Mouse (Mus musculus) midbrain, embryonic 13.5 days (tissue): ENCODE measurements around the gene Map7d1. TPM values are rescaled to one million over a fixed set of nuclear protein-coding genes. Genes with fewer than 3 reads are reported as not detected.
"Not testable (repeated sequence)": the region's sequence is repeated elsewhere in the genome, so short reads cannot be mapped to it uniquely, and the experiment has no call there.

ENCODE experiments used
- ATAC-seq: fragments of 200-750 bp; cut with Nextera tagmentation; 2 replicates; pipeline ENCODE4 v1.8.0; 2017; ENCODE audit warnings: mild to moderate bottlenecking, moderate TSS enrichment, moderate library complexity
- H3K27ac ChIP-seq: fragments of 300-500 bp; sonication (generic); 2 replicates; pipeline ENCODE4 v1.5.1; 2015; ENCODE audit warnings: inconsistent platforms, mild to moderate bottlenecking, moderate library complexity
- H3K27me3 ChIP-seq: fragments of 300-500 bp; sonication (generic); 2 replicates; pipeline ENCODE4 v1.6.1; 2015; ENCODE audit warnings: mild to moderate bottlenecking, inconsistent platforms
- H3K36me3 ChIP-seq: fragments of 300-500 bp; sonication (generic); 2 replicates; pipeline ENCODE4 v1.6.1; 2015; ENCODE audit warnings: mild to moderate bottlenecking, inconsistent platforms
- H3K4me1 ChIP-seq: fragments of 300-500 bp; sonication (generic); replicated peaks from 2 replicates; pipeline ENCODE4 v1.6.1; 2015; ENCODE audit warnings: inconsistent platforms
- H3K4me2 ChIP-seq: fragments of 300-500 bp; sonication (generic); replicated peaks from 2 replicates; pipeline ENCODE4 v1.6.1; 2015; ENCODE audit warnings: moderate library complexity, mild to moderate bottlenecking, inconsistent platforms
- H3K4me3 ChIP-seq: fragments of 300-500 bp; sonication (generic); replicated peaks from 2 replicates; pipeline ENCODE4 v1.5.1; 2015; ENCODE audit warnings: mild to moderate bottlenecking, inconsistent platforms
- H3K9ac ChIP-seq: fragments of 300-500 bp; sonication (generic); replicated peaks from 2 replicates; pipeline ENCODE4 v1.6.1; 2015; ENCODE audit warnings: mild to moderate bottlenecking, inconsistent platforms
- H3K9me3 ChIP-seq: fragments of 300-500 bp; sonication (generic); 2 replicates; pipeline ENCODE4 v1.6.1; 2016; ENCODE audit warnings: mild to moderate bottlenecking, inconsistent platforms
- WGBS: fragments of 180-500 bp; shearing (Covaris S2); methylation state at CpG from one replicate; pipeline ENCODE4 v1.1.7; 2015; 5-methylcytosine and 5-hydroxymethylcytosine counted together
- polyA plus RNA-seq: library from polyadenylated mRNA; unstranded; fragments of >200 nt; fragmentation: Nextera tagmentation; extraction: Ambion mirVana; gene quantifications from 2 replicates; pipeline ENCODE4 v1.2.1, GENCODE M21; 2015

The Map7d1 gene
- polyA plus RNA-seq, 1 experiment from 2014 or later: 89.5 TPM

- H3K4me1 ChIP-seq: peaks cover 5% of the 10 kb centered on the region; the same call in 1 of the 2 replicates
- peaks cover 99% of the 10 kb centered on the region for H3K36me3 ChIP-seq
- 56% methylated on average over 56 of the region's 63 CpGs for WGBS
- H3K27me3 ChIP-seq: no peaks in the 10 kb centered on the region
- no peak overlapping the region for H3K27ac ChIP-seq
- ATAC-seq: peak; percentile 31; the same call in 1 of the 2 replicates
- no peak overlapping the region for H3K4me2 ChIP-seq
- H3K9me3 ChIP-seq: no peaks in the 10 kb centered on the region
- no peak overlapping the region for H3K4me3 ChIP-seq
- no peak overlapping the region for H3K9ac ChIP-seq
Measured at GRCm38 (mm10) chr4:126236467-126237280, 19.5 kb downstream of the Map7d1 start.

DNA sequence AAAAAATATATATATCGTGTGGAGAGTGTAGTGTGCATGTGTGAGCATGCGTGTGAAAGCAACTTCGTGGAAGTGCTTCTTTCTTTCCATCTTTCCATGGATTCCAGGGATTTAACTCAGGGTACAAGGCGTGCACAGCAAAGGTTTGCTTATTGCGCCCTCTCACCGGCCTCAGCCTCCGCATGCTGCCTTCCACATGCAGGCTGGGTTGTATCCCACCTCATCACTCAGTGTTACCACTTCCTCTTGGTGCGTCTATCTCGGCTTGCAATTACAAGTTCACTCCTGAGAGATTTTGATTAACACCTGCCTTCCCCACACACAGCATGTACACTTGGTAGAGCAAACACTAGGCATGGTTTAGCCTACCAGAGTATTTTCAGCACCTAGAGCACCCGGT, 21.0 kb downstream of the Map7d1 start:
- peaks cover 100% of the 10 kb centered on the region for H3K36me3 ChIP-seq
- 96% methylated on average over 10 of the region's 10 CpGs for whole genome bisulfite sequencing
- no peak overlapping the region for H3K9ac ChIP-seq
- H3K27me3 ChIP-seq: no peaks in the 10 kb centered on the region
- H3K27ac ChIP-seq: no peak overlapping the region
- no peak for ATAC-seq
- H3K9me3 ChIP-seq: no peaks in the 10 kb centered on the region
- H3K4me1 ChIP-seq: peaks cover 5% of the 10 kb centered on the region; the same call in 1 of the 2 replicates
- no peak overlapping the region for H3K4me2 ChIP-seq
- H3K4me3 ChIP-seq: no peak overlapping the region

DNA sequence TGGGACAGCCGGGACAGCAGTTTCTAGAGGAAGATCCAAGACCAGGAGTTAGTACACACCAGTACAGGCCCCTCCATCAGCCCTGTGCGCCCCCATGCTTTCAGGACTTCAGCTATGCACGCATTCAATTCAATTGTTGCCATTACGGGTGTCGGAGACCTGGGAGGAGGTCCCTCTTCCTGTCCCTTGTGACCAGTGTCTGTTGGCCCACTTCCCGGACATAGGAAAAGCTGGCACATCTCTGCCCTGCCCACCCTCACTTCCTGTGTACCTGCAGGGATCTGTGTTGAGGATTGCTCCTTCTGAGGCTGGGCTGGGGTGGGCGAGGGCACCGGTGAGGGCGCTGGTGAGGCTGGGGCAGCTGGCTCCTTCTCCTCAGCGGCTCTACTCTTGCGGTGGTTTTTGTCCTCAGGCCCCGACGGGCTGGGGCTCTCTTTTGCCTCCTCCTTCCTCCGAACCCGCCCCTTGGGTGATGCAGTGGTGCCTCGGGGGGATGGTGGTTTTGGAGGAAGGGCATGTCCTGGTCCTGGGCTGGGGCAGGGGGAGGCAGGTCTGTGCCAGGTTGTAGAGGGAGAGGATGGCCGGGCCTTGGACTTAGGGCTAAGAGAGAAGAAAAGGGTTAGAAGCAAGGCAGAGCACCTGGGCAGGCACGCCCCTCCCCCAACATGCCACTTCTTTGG, 21.5 kb downstream of the Map7d1 start:
- ATAC-seq: no peak

DNA sequence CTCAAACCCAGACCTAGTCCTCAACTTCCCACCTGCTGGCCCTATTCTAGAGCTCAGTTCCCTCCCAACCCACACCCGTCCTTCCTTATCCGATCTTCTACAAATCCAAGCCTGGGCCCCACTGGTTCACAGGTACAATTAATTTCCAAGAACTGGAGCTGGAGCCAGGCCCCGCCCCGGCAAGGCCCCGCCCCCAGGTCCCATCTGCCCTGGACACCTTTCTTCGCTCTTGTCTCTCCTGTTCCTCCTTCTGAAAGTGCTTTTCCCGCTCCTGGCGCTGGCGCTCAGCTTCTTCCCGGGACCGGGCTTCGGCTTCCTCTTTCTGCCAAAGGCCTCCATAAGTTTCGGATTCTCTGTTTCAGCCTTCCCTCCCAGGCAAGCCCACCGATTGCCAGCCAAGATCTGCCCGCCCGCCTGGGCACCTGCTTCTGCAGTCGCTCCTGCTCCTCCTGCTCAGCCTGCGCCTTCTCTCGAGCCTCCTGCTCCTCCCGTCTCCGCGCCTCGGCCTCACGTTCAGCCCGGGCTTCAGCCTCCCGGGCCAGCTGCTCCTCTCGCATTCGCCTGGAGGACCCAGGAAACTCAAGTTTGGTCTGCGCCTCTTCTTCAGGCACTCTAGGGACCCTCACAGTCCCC, 22.4 kb downstream of the Map7d1 start:
- Histone ChIP-seq H3K4me1 (peaks cover 5% of the 10 kb centered on the region; the same call in 1 of the 2 replicates), H3K27me3 (no peaks in the 10 kb centered on the region), H3K9ac (no peak overlapping the region), H3K36me3 (peaks cover 91% of the 10 kb centered on the region), H3K4me2 (no peak overlapping the region), H3K27ac (no peak overlapping the region), H3K4me3 (no peak overlapping the region), H3K9me3 (no peaks in the 10 kb centered on the region)
- WGBS: 90% methylated on average over 29 of the region's 29 CpGs
- ATAC-seq: no peak

More for the DNA sequence above, 21.5 kb downstream of the Map7d1 start:
- Histone ChIP-seq H3K27ac (no peak overlapping the region), H3K4me3 (no peak overlapping the region), H3K27me3 (no peaks in the 10 kb centered on the region), H3K9me3 (no peaks in the 10 kb centered on the region), H3K9ac (no peak overlapping the region), H3K4me1 (peaks cover 5% of the 10 kb centered on the region; the same call in 1 of the 2 replicates), H3K4me2 (no peak overlapping the region), H3K36me3 (peaks cover 99% of the 10 kb centered on the region)
- WGBS: 86% methylated on average over 18 of the region's 18 CpGs

DNA sequence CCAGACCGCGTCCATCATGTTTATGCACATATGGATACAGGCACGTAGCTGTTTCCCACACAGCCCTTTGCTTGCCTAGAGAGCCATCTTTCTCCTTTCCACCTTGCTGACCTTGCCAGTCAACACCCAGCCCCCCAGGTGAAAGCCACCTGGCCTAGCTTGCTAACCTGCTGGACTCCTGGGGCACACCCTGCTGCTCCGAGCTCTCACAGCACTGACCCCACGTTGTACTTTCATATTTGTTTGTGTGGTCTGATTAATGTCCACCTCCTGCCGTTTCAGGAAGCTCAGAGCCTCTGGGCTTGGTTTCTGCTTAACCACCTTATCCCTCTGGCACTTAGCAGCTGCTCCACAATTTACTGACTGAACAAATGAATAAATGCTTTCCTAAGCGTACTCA, 26.2 kb downstream of the Map7d1 start:
- WGBS: 75% methylated on average over 7 of the region's 7 CpGs
- no peaks in the 10 kb centered on the region for H3K9me3 ChIP-seq
- no peak overlapping the region for H3K9ac ChIP-seq
- H3K27me3 ChIP-seq: no peaks in the 10 kb centered on the region
- no peak overlapping the region for H3K27ac ChIP-seq
- no peak overlapping the region for H3K4me2 ChIP-seq
- peaks cover 6% of the 10 kb centered on the region for H3K4me1 ChIP-seq
- H3K4me3 ChIP-seq: no peak overlapping the region
- no peak for ATAC-seq
- H3K36me3 ChIP-seq: peaks cover 52% of the 10 kb centered on the region

DNA sequence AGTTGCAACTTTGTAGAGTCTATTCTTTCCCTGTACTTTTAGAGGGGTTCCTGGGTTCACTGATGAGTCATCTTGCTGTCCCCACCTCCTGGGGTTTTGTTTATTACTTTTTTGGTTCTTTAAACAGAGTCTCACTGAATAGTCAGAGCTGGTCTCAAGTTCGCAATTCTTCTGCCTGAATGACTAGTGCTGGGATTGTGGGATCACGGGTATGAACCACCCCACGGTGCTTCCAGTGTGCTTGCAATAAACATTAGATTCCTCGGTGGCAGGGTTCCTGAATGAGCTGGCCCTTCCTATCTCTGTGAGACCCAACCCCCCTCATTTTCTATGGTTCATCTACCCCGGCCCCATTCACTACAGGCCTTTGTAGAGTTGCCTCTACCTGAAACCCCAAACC, 28.0 kb downstream of the Map7d1 start:
- Histone ChIP-seq H3K36me3 (peaks cover 34% of the 10 kb centered on the region), H3K4me3 (no peak overlapping the region), H3K9me3 (no peaks in the 10 kb centered on the region), H3K4me1 (peaks cover 6% of the 10 kb centered on the region), H3K27ac (no peak overlapping the region), H3K9ac (no peak overlapping the region), H3K27me3 (no peaks in the 10 kb centered on the region), H3K4me2 (no peak overlapping the region)
- ATAC-seq: no peak
- 20% methylated on average over 5 of the region's 5 CpGs for WGBS

DNA sequence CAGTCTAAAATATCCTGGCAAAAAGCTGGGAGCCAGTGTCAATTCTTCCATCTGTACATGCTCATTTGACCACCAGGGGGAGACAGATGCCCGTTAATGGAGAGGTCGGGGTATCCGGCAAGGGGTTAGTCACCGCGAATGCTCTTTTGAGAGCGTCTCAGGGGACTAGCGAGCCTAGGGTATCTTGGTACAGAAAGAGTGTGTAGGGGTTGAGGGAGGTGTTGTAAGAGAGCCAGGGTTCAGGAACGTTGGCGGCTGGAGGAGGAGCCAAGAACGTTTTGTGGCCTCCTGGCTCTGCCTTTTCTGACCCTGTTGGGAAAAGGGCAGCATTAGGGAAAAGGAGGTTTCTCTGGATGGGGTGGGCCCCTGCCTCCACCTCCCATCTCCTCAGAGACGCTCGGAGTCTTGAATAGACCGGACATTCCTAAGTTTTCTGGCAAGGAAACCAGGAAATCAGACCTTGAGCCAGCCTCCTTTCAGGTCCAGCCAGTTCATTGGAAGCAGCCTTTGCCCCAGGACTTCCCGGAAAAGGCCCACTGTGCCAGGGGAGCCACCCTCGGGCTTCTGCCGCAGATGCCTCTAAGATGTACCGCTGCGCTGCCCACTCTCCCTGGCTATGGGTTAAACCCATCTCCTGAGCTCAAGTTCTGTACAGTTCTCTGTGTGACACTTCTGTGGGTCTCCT, 28.9 kb downstream of the Map7d1 start:
- H3K27ac ChIP-seq: no peak overlapping the region
- H3K27me3 ChIP-seq: no peaks in the 10 kb centered on the region
- ATAC-seq: peak; percentile 81
- peak overlapping the region; percentile 50 for H3K4me2 ChIP-seq
- H3K9me3 ChIP-seq: no peaks in the 10 kb centered on the region
- H3K4me1 ChIP-seq: peaks cover 6% of the 10 kb centered on the region
- peaks cover 25% of the 10 kb centered on the region for H3K36me3 ChIP-seq
- peak overlapping the region; percentile 20 for H3K4me3 ChIP-seq
- H3K9ac ChIP-seq: 0 out of 2 replicates have a peak overlapping the region, but pooled peaks have one; percentile 23
- 9% methylated on average over 18 of the region's 18 CpGs for WGBS

- Histone ChIP-seq H3K4me3 (no peak overlapping the region), H3K4me2 (peak overlapping the region; percentile 50; the same call in 1 of the 2 replicates), H3K9me3 (no peaks in the 10 kb centered on the region), H3K27ac (no peak overlapping the region), H3K36me3 (peaks cover 19% of the 10 kb centered on the region), H3K4me1 (peaks cover 6% of the 10 kb centered on the region), H3K27me3 (no peaks in the 10 kb centered on the region), H3K9ac (no peak overlapping the region)
- 0 out of 2 replicates have a peak, but pooled peaks have one; percentile 24 for ATAC-seq
- WGBS: 55% methylated on average over 12 of the region's 12 CpGs
Measured at GRCm38 (mm10) chr4:126226640-126227039, 29.5 kb downstream of the Map7d1 start.

DNA sequence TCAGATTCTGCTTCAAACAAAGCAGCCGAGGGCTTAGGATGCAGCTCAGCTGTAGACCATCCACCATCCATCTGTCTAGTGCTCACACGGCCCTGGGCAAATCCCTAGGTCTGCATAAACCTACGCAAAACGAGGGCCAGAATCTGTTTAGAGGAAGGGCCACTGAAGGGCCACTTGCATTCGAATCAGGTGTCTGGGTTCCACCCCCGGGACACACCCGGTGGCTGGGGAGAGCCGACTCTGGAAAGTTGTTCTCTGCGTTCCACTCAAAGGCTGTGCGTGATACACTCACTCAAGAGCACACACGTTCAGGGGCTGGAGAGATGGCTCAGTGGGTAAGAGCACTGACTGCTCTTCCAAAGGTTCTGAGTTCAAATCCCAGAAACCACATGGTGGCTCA, 33.5 kb downstream of the Map7d1 start:
- no peaks in the 10 kb centered on the region for H3K27me3 ChIP-seq
- no peak overlapping the region for H3K4me3 ChIP-seq
- peaks cover 6% of the 10 kb centered on the region for H3K4me1 ChIP-seq
- H3K9me3 ChIP-seq: no peaks in the 10 kb centered on the region
- H3K9ac ChIP-seq: no peak overlapping the region
- H3K4me2 ChIP-seq: no peak overlapping the region
- no peak overlapping the region for H3K27ac ChIP-seq
- H3K36me3 ChIP-seq: no peaks in the 10 kb centered on the region
- WGBS: 88% methylated on average over 11 of the region's 11 CpGs
- no peak for ATAC-seq

DNA sequence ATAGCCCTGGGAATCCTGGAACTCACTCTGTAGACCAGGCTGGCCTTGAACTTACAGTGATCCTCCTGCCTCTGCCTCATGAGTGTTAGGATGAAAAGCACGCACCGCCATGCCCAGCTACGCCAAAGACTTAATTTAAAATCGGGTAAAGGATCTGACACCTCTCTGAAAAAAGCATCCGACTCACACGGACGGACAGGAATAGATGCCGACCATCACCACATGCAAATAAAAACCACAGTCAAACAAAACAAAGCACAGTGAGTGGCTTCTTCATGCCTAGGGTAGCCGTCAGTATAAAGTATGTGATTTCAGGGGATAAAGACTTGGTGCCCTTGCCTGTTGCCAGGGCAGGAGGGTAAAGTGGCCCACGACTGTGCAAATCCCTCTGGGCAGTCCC, 36.1 kb downstream of the Map7d1 start:
- Histone ChIP-seq H3K4me3 (no peak overlapping the region), H3K9me3 (no peaks in the 10 kb centered on the region), H3K27ac (no peak overlapping the region), H3K4me2 (no peak overlapping the region), H3K4me1 (no peaks in the 10 kb centered on the region), H3K9ac (no peak overlapping the region), H3K27me3 (no peaks in the 10 kb centered on the region), H3K36me3 (no peaks in the 10 kb centered on the region)
- no peak for ATAC-seq
- WGBS: 92% methylated on average over 10 of the region's 10 CpGs

DNA sequence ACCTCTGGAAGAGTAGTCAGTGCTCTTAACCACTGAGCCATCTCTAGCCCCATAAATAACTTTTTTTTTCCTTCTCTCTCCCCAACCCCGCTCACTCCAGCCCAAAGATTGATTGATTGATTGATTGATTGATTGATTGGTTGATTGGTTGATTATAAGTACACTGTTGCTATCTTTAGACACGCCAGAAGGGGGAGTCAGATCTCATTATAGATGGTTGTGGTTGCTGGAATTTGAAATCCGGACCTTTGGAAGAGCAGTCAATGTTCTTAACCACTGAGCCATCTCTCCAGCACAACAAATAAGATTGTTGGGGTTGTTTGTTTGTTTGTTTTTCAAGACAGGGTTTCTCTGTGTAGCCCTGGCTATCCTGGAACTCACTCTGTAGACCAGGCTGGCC, 36.6 kb downstream of the Map7d1 start:
- H3K4me2 ChIP-seq, H3K27ac ChIP-seq, H3K9me3 ChIP-seq, H3K27me3 ChIP-seq, H3K36me3 ChIP-seq, H3K4me1 ChIP-seq, ATAC-seq, H3K9ac ChIP-seq, H3K4me3 ChIP-seq: not testable (repeated sequence)
- WGBS: 71% methylated on average over 3 of the region's 3 CpGs
